Mouse (Mus musculus) G1E (cell line): Measurements from ENCODE around the gene Vil1.

Source experiments
- CTCF ChIP-seq: IDR thresholded peaks from 2 replicates; pipeline ENCODE4 v1.5.1; 2012; ENCODE audit warnings: low read depth, low read length, inconsistent platforms, mixed read lengths
- TAL1 ChIP-seq: conservative IDR thresholded peaks from 2 replicates; pipeline ENCODE4 v1.6.1; 2012; ENCODE audit warnings: low read depth, low read length, inconsistent platforms, mixed read lengths

DNA sequence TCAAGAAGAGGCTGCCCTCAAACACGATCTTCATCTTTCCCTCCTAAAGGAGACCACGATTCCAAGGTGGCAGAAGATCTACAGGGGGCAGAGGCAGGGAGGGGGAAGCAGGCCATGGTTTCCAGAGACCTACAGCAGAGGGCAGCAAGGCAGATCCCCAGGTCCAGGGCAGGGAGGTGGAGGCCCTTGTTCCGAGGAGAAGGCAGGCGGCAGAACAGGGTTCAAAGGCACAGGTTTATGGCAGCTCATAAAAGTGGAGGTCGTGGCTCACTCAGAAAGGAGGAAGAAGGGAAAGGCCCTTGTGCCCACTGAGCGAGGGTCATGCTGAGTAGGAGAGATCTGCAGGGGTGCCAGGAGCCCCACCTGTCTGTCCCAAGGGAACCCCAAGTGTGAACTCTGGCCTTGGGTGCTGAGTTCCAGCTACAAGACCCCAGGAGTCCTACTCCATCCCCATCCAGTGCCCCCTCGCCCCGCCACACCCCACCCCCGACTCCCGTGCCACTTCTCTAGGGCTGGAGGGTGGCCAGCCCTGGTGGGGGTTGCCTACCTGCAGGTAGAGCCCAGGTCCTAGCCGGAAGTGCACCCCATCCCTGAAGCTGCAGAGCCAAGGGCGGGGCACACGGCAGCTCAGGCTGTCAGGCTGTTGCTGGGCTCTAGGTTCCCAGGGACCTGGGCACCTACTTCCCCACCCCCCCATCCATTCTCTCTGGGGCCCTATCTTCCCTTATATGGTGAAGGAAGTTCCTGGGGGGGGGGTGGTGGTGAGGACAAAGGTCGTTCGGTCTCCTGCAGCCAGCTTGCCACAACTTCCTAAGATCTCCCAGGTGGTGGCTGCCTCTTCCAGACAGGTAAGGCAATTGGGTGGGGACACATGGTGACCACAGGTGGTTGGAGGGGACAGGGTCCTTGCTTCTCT lies at the start of gene Vil1:
- no peak for TF ChIP-seq CTCF
- no peak for TF ChIP-seq TAL1
